Mouse (Mus musculus) heart, postnatal 36 days (tissue): ENCODE data around the gene Amh. TPM values are rescaled to one million over a fixed set of nuclear protein-coding genes. Genes with fewer than 3 reads are reported as not detected.

Source experiments
- DNase-seq, 2 experiments: peaks; one replicate each; pipeline ENCODE4 v3.0.0; 2021 to 2022
- intact Hi-C: fragments of 180-260 bp; cut with DNase I; formaldehyde crosslinking; loops from one replicate; pipeline ENCODE4 v1.15.1; 2025
- total RNA-seq, 2 experiments: library from RNA; stranded (reverse); gene quantifications; 2 replicates each; pipeline ENCODE4 v1.2.3; 2021

Gene Amh
- total RNA-seq, 2 experiments from 2014 or later, result 0.22 to 0.53 TPM

DNA sequence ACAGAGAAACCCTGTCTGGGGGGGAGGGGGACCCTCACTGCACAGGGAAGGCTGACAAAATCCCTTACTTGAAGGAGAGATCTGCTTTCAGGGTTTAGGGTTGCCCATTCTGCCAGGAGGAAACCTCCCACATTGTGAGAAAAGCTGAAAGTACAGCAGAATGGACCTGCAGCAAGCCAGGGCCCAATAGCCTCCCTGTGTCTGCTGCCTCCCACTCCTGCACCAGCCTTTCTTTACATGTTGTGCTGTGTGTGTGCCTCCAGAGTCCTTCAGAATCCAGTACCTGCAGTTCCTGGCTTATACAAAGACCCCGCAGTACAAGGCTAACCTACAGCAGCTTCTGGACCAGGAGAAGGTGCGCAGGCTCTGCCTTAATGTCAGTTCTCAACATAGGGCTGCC, 20.7 kb upstream of the Amh start:
- intact Hi-C loops, result no loop called here
- no peak for DNase-seq

GRCm38 (mm10) chr10:80784871-80785270, 20.2 kb upstream of the Amh start:
- intact Hi-C loops, result no loop called here
- peak in 1 of 2 experiments; percentile 46 for DNase-seq

DNA sequence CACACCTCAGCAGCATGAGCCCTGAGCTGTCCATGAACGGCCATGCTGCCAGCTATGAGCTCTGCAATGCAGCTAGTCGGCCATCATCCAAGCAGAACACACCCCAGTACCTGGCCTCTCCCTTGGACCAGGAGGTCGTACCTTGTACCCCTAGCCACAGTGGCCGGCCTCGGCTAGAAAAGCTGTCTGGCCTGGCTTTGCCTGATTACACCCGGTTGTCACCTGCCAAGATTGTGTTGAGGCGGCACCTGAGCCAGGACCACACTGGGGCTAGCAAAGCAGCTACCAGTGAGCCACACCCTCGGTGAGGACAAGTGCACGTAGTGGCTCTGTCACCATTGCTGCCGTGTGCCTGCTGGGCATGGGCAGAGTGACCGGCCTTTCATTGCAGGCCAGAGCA, 19.1 kb upstream of the Amh start:
- no peak for DNase-seq
- intact Hi-C loops, result no loop called here

GRCm38 (mm10) chr10:80787517-80787916, 17.5 kb upstream of the Amh start:
- no peak for DNase-seq
- intact Hi-C loops, result no loop called here

DNA sequence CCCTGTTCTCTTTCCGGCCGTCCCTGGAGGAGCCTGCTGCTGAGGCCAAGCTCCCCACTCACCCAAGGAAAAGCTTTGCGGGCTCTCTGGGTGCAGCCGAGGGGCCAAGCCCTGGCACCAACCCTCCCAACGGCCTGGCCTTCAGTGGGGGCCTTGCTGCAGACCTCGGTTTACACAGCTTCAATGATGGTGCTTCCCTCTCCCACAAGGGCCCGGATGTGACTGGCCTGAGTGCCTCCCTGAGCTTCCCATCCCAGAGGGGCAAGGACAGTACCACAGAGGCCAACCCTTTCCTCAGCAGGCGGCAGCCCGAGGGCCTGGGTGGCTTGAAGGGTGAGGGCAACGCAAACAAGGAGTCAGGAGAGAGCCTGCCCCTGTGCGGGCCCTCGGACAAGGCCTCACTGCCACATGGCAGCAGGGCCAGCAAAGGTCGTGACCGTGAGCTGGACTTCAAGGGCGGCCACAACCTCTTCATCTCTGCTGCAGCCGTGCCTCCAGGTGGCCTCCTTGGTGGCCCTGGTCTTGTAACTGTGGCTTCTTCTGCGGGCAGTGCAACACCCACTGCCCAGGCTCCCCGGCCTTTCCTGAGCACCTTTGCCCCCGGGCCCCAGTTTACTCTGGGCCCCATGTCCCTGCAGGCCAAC, 14.2 kb upstream of the Amh start:
- intact Hi-C loops, result no loop called here
- no peak for DNase-seq

GRCm38 (mm10) chr10:80791476-80792174, 13.4 kb upstream of the Amh start:
- no peak for DNase-seq
- intact Hi-C loops, result no loop called here

- intact Hi-C loops, result no loop called here
- no peak for DNase-seq
These were observed 12.6 kb upstream of the Amh start for GRCm38 (mm10) chr10:80792175-80793032.

- DNase-seq, result no peak
- intact Hi-C loops, result no loop called here
These were observed 11.8 kb upstream of the Amh start for GRCm38 (mm10) chr10:80793033-80793784.

DNA sequence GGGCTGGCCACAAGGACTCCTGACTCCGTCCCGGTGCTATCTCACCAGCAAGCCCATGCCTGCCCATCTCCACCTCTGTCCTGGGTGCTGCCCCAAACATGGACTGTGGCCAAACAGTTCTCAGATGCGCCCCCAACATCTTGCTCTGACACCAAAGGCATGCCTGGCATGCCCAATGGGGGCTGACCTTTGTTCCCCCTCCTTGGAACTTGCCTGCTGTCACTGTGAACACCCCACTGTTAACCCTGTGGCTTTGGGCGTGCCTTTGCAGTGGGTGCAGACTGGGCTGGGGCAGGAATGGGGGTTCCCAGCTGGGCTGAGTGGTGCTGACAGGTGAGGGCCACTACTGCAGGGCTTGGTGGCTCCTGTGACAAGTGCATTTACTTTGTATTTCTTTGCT, 11.2 kb upstream of the Amh start:
- no peak for DNase-seq
- intact Hi-C loops, result no loop called here

DNA sequence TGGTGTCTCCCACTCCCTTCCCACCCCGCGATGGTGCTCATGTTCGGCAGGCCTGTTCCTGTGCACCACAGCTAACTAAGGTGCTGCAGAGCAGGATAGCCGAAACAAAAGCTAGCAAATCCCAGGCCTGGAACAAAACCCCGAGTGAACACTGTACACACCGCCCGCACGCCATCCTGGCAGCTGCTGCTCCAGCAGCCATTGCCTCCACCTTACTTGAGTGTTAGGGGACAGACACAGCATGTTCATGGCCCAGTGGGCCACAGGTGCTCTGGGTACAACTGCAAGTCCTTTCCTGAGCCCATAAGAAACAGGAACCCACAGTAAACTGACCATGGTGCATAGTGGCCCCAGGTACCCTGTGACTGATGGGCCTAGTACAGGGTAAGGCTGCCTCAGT, 10.3 kb upstream of the Amh start:
- intact Hi-C loops, result no loop called here
- no peak for DNase-seq

- intact Hi-C loops, result no loop called here
- no peak for DNase-seq
These were observed 8.7 kb upstream of the Amh start for GRCm38 (mm10) chr10:80796307-80796848.

DNA sequence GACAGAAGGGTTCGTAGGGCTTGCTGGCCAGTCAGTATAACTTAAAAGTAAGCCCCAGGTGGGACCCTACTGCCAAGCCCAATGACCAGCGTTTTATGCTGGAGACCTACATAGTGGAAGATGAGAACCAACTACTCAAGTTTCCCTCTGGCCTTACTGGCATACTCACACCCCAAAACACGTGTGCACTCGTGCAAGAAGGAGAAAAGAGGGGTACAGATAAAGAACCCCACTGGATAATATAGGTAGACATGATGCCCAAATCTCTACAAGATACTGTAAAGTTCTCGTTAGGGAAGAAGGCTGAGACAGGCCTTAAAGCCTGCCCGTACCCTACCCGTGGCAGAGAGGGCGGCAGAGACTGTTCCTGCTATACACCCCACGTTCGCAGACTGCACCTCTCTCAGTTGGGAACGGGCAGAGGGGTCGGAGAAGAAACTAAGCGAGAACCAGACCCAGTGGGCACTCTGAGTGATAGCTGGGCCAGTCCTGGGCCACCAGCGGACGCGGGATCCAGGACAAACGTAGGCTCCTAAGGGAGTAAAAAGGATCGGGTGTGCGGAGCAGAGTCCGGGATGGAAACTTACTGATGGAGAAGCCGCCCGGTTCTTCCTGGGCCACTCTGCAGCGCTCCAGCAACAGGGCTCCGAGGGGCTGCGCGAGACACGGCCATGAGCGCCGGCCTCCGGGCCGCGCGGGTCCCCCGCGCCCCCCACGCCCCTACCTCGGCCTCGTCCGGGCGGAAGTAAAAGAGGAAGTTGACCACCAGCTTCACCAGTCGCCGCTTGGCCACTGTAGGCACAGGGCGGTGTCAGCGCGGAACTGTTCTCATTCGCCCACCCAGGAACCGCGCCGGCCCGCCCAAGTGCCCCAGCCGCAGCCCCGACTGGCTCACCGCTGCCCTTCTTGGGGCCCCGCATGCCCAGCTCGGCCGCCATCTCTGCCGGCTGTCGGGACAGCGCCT, 7.6 kb upstream of the Amh start:
- intact Hi-C loops, result no loop called here
- DNase-seq, result no peak

- peak; percentile 97 to 99 for DNase-seq
- intact Hi-C loops, result no loop called here
These were observed 6.7 kb upstream of the Amh start, which contains the start of the genes Sf3a2 and Plekhj1 for GRCm38 (mm10) chr10:80798150-80799006. Gene Sf3a2 (plus strand): TSS chr10:80798198. Gene Plekhj1 (minus strand): TSS chr10:80798626.

GRCm38 (mm10) chr10:80799070-80799566, 5.9 kb upstream of the Amh start:
- intact Hi-C loops, result no loop called here
- no peak for DNase-seq

GRCm38 (mm10) chr10:80802204-80802912, 2.7 kb upstream of the Amh start:
- intact Hi-C loops, result no loop called here
- DNase-seq, result no peak

GRCm38 (mm10) chr10:80802996-80803395, 2.0 kb upstream of the Amh start:
- intact Hi-C loops, result no loop called here
- no peak for DNase-seq

GRCm38 (mm10) chr10:80804340-80804739, 703 bp upstream of the Amh start:
- DNase-seq, result no peak
- intact Hi-C loops, result no loop called here

DNA sequence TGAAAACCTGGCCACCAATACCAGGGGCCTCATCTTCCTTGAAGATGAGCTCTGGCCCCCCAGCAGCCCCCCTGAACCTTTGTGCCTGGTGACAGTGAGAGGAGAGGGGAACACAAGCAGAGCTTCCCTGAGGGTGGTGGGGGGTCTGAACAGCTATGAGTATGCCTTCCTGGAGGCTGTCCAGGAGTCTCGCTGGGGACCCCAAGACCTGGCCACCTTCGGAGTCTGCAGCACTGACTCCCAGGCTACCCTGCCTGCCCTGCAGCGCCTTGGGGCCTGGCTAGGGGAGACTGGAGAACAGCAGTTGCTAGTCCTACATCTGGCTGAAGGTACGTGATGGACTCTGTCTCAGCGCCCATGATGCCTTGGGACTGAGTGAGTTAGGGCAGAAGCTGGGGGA, 279 bp downstream of the Amh start:
- DNase-seq, result no peak
- intact Hi-C loops, result no loop called here
